Mouse (Mus musculus) brain, embryonic 14.5 days (tissue): ENCODE results near the gene Olfr665. TPM values are rescaled to one million over a fixed set of nuclear protein-coding genes. Genes with fewer than 3 reads are reported as not detected.
"Not testable (repeated sequence)": the region's sequence is repeated elsewhere in the genome, so short reads cannot be mapped to it uniquely, and the experiment has no call there.

Source experiments
- DNase-seq: peaks from one replicate; pipeline ENCODE4 v3.0.0-alpha.2; 2011; ENCODE audit warnings: low read depth
- CTCF ChIP-seq: fragments of 200-500 bp; IDR thresholded peaks from 2 replicates; pipeline ENCODE4 v1.5.1; 2012; ENCODE audit warnings: inconsistent platforms, mild to moderate bottlenecking, moderate library complexity, borderline replicate concordance; ENCODE audit not compliant: insufficient read depth, insufficient read length; ENCODE audit errors: extremely low read depth
- POLR2A ChIP-seq: fragments of 200-500 bp; IDR thresholded peaks from 2 replicates; pipeline ENCODE4 v1.6.1; 2012; ENCODE audit warnings: mild to moderate bottlenecking, inconsistent platforms, borderline replicate concordance; ENCODE audit not compliant: poor library complexity, insufficient read depth, insufficient read length, severe bottlenecking; ENCODE audit errors: extremely low read depth
- polyA plus RNA-seq: library from polyadenylated mRNA; depleted of rRNA; stranded (reverse); fragments of >200 nt; gene quantifications from 2 replicates; pipeline ENCODE4 v1.2.3, GENCODE M21; 2012; rRNA removed

The Olfr665 gene
- not detected in 2 replicates for polyA plus RNA-seq

- TF ChIP-seq POLR2A (no peak), CTCF (no peak)
- no peak for DNase-seq
Observed at GRCm38 (mm10) chr7:104877731-104878130, at the start of gene Olfr665. TSS of gene Olfr665 (plus strand) at chr7:104878031.

- no peak for DNase-seq
- TF ChIP-seq POLR2A (no peak), CTCF (no peak)
Observed at GRCm38 (mm10) chr7:104842503-104842902, 35.3 kb upstream of the Olfr665 start, which contains the start of gene Usp17lb. TSS of gene Usp17lb (minus strand) at chr7:104842603.

- no peak for TF ChIP-seq CTCF
- no peak for TF ChIP-seq POLR2A
- DNase-seq, result no peak
Observed at GRCm38 (mm10) chr7:104843731-104844287, 34.0 kb upstream of the Olfr665 start.

- DNase-seq, result not testable (repeated sequence)
Observed at GRCm38 (mm10) chr7:104851546-104851945, 26.3 kb upstream of the Olfr665 start.

- no peak for DNase-seq
- TF ChIP-seq CTCF (no peak), POLR2A (no peak)
Observed at GRCm38 (mm10) chr7:104855248-104855750, 22.5 kb upstream of the Olfr665 start.

GRCm38 (mm10) chr7:104856709-104857108, 21.1 kb upstream of the Olfr665 start, which contains the start of gene Usp17la:
TSS of gene Usp17la (plus strand) at chr7:104857009.
- not testable (repeated sequence) for DNase-seq

GRCm38 (mm10) chr7:104857683-104858082, 20.1 kb upstream of the Olfr665 start:
- no peak for TF ChIP-seq POLR2A
- TF ChIP-seq CTCF, result no peak
- no peak for DNase-seq

GRCm38 (mm10) chr7:104861381-104861780, 16.4 kb upstream of the Olfr665 start:
- TF ChIP-seq POLR2A (no peak), CTCF (no peak)
- DNase-seq, result no peak

- no peak for DNase-seq
- TF ChIP-seq POLR2A, result no peak
- TF ChIP-seq CTCF, result no peak
Observed at GRCm38 (mm10) chr7:104895852-104896251, 18.0 kb downstream of the Olfr665 start, which contains the start of gene Olfr666. TSS of gene Olfr666 (minus strand) at chr7:104895952.

GRCm38 (mm10) chr7:104921382-104921781, 43.6 kb downstream of the Olfr665 start, which contains the start of gene Olfr667:
TSS of gene Olfr667 (minus strand) at chr7:104921482.
- no peak for TF ChIP-seq CTCF
- no peak for TF ChIP-seq POLR2A
- no peak for DNase-seq

GRCm38 (mm10) chr7:104927957-104928356, 50.1 kb downstream of the Olfr665 start, which contains the start of gene Olfr668:
TSS of gene Olfr668 (minus strand) at chr7:104928057.
- no peak for DNase-seq
- TF ChIP-seq CTCF (no peak), POLR2A (no peak)

Other genes starting within 250 kb of the Olfr665 start
- gene Olfr658, start 230.7 kb upstream of the Olfr665 start, polyA plus RNA-seq, result 0.04 and 0.08 TPM in 2 replicates
- not detected in 2 replicates for gene Olfr659, start 211.3 kb upstream of the Olfr665 start, polyA plus RNA-seq
- gene Olfr661, start 191.5 kb upstream of the Olfr665 start, polyA plus RNA-seq, result not detected in 2 replicates
- not detected in 2 replicates for gene Usp17le, start 100.6 kb upstream of the Olfr665 start, polyA plus RNA-seq
- not detected in 2 replicates for gene Usp17lb, start 35.4 kb upstream of the Olfr665 start, polyA plus RNA-seq
- not detected in 2 replicates for gene Usp17la, start 21.0 kb upstream of the Olfr665 start, polyA plus RNA-seq
- not detected in 2 replicates for gene Olfr666, start 17.9 kb downstream of the Olfr665 start, polyA plus RNA-seq
- not detected in 2 replicates for gene Olfr667, start 43.5 kb downstream of the Olfr665 start, polyA plus RNA-seq
- gene Olfr668, start 50.0 kb downstream of the Olfr665 start, polyA plus RNA-seq, result not detected in 2 replicates
- not detected in 2 replicates for gene Olfr669, start 56.2 kb downstream of the Olfr665 start, polyA plus RNA-seq
- gene Olfr670, start 84.6 kb downstream of the Olfr665 start, polyA plus RNA-seq, result not detected in 2 replicates
- not detected in 2 replicates for gene Olfr671, start 101.1 kb downstream of the Olfr665 start, polyA plus RNA-seq
- not detected in 2 replicates for gene Olfr672, start 124.0 kb downstream of the Olfr665 start, polyA plus RNA-seq
- gene Olfr675, start 150.4 kb downstream of the Olfr665 start, polyA plus RNA-seq, result not detected in 2 replicates
- gene Olfr676, start 154.7 kb downstream of the Olfr665 start, polyA plus RNA-seq, result not detected in 2 replicates
- not detected in 2 replicates for gene Olfr677, start 173.3 kb downstream of the Olfr665 start, polyA plus RNA-seq
- gene Olfr678, start 186.4 kb downstream of the Olfr665 start, polyA plus RNA-seq, result not detected in 2 replicates
- gene Olfr679, start 203.2 kb downstream of the Olfr665 start, polyA plus RNA-seq, result not detected in 2 replicates
- not detected in 2 replicates for gene Olfr680-ps1, start 214.8 kb downstream of the Olfr665 start, polyA plus RNA-seq
- gene Olfr681, start 238.8 kb downstream of the Olfr665 start, polyA plus RNA-seq, result not detected in 2 replicates